Mouse (Mus musculus) thymus, adult 2 months (tissue): ENCODE results near the gene Mgat4e. TPM values are rescaled to one million over a fixed set of nuclear protein-coding genes. Genes with fewer than 3 reads are reported as not detected.
"Not testable (repeated sequence)": the region's sequence is repeated elsewhere in the genome, so short reads cannot be mapped to it uniquely, and the experiment has no call there.

ENCODE experiments used
- DNase-seq: peaks from one replicate; pipeline ENCODE4 v3.0.0; 2021
- H3K27ac ChIP-seq: fragments of 200-500 bp; 2 replicates; pipeline ENCODE4 v1.5.1; 2012; ENCODE audit warnings: low read length, control low read depth; ENCODE audit not compliant: control insufficient read depth, insufficient read depth
- H3K27me3 ChIP-seq: fragments of 200-500 bp; 2 replicates; pipeline ENCODE4 v1.6.1; 2012; ENCODE audit warnings: mild to moderate bottlenecking, low read length, moderate library complexity, mixed read lengths; ENCODE audit not compliant: control insufficient read depth, insufficient read depth
- H3K36me3 ChIP-seq: fragments of 200-500 bp; 2 replicates; pipeline ENCODE4 v1.6.1; 2012; ENCODE audit warnings: mild to moderate bottlenecking, low read length, moderate library complexity; ENCODE audit not compliant: control insufficient read depth, insufficient read depth
- H3K4me1 ChIP-seq: fragments of 200-500 bp; replicated peaks from 2 replicates; pipeline ENCODE4 v1.6.1; 2012; ENCODE audit warnings: low read length; ENCODE audit not compliant: control insufficient read depth, insufficient read depth
- H3K4me3 ChIP-seq: fragments of 200-500 bp; 2 replicates; pipeline ENCODE4 v1.5.1; 2012; ENCODE audit warnings: mild to moderate bottlenecking, low read length, control low read depth, moderate library complexity; ENCODE audit not compliant: control insufficient read depth, insufficient read depth
- CTCF ChIP-seq: fragments of 200-500 bp; IDR thresholded peaks from 2 replicates; pipeline ENCODE4 v1.5.1; 2012; ENCODE audit warnings: mild to moderate bottlenecking, control low read depth, low read length, moderate library complexity, borderline replicate concordance; ENCODE audit not compliant: control insufficient read depth, poor library complexity, insufficient read depth; ENCODE audit errors: extremely low read depth
- POLR2A ChIP-seq: fragments of 200-500 bp; IDR thresholded peaks from 2 replicates; pipeline ENCODE4 v1.6.1; 2012; ENCODE audit warnings: mild to moderate bottlenecking, low read length, control low read depth, moderate library complexity; ENCODE audit not compliant: control insufficient read depth, poor library complexity, insufficient read depth; ENCODE audit errors: extremely low read depth
- WGBS: fragments of 180-500 bp; shearing (Covaris S2); methylation state at CpG from one replicate; pipeline ENCODE4 v1.1.7; 2018; 5-methylcytosine and 5-hydroxymethylcytosine counted together
- polyA plus RNA-seq: library from polyadenylated mRNA; depleted of rRNA; stranded (reverse); fragments of >200 nt; gene quantifications from 2 replicates; pipeline ENCODE4 v1.2.3, GENCODE M21; 2012

Gene Mgat4e
- polyA plus RNA-seq, 1 experiment: not detected

DNA sequence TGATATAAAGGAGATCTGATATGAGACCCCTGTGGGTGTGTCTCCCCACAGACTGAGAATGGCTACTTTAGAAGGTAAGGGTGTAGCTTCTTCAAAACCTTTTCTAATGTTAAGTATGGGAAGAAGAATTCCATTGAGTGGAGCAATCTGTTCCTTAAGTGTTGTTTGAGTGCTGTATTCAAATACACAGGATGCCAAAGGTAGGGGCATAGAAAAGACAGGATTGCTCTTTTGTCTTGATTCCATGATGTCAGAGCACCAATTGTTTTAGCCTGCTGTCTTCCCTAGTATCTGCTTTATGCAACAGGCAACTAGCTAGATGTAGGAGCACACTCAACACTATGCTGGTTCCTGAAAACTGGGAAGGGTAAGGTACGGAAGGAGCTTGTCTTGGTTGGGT is 14.4 kb downstream of the Mgat4e start:
- H3K27ac ChIP-seq: no peak overlapping the region
- H3K4me3 ChIP-seq: no peak overlapping the region
- H3K36me3 ChIP-seq: no peaks in the 10 kb centered on the region
- H3K4me1 ChIP-seq: no peaks in the 10 kb centered on the region
- no peaks in the 10 kb centered on the region for H3K27me3 ChIP-seq
- TF ChIP-seq CTCF (no peak), POLR2A (no peak)
- no peak for DNase-seq
- 100% methylated on average over 1 of the region's 1 CpGs for WGBS

DNA sequence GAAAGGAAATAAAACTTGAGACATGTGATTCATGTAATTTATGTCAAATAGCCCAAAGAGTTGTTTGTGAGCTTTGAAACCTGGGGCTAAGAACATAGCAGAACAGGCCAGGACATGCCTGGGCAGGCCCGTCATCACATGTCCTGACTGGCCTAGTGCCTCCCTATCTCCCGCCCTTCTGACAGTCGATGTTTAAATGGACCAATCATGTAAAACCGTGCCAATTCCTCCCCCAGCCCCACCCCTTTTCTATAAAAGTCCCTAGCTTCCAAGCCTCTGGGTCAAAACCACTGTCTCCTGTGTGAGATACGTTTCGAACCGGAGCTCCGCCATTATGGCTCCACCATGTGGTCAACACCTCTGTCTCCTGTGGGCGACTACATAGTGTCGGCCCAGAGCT is 15.8 kb downstream of the Mgat4e start:
- H3K27me3 ChIP-seq, H3K4me1 ChIP-seq, H3K4me3 ChIP-seq, H3K27ac ChIP-seq, H3K36me3 ChIP-seq, DNase-seq: not testable (repeated sequence)
- WGBS: 97% methylated on average over 10 of the region's 10 CpGs

DNA sequence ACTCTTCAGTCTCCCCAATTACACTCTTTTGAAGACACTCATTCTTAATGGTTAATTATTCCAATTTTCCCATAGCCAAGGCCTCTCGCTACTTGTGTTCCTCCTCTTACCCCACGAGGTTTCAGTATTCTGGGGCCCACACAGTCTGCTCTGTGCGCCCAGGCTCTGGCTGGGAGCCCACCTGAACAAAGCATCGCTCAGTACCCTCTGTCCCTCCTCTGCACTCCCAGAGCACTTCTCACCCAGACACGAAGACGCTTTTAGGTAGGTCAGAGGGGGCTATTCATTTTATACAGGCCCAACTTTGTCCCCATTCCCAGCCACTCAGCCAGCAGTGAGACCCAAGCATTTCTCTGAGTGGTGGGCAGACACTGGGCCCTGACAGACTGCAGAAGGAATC is 18.9 kb downstream of the Mgat4e start:
- no peaks in the 10 kb centered on the region for H3K36me3 ChIP-seq
- H3K4me3 ChIP-seq: no peak overlapping the region
- DNase-seq: no peak
- H3K4me1 ChIP-seq: peaks cover 3% of the 10 kb centered on the region
- no peak overlapping the region for H3K27ac ChIP-seq
- no peaks in the 10 kb centered on the region for H3K27me3 ChIP-seq
- 85% methylated on average over 6 of the region's 6 CpGs for WGBS
- TF ChIP-seq POLR2A (no peak), CTCF (no peak)

DNA sequence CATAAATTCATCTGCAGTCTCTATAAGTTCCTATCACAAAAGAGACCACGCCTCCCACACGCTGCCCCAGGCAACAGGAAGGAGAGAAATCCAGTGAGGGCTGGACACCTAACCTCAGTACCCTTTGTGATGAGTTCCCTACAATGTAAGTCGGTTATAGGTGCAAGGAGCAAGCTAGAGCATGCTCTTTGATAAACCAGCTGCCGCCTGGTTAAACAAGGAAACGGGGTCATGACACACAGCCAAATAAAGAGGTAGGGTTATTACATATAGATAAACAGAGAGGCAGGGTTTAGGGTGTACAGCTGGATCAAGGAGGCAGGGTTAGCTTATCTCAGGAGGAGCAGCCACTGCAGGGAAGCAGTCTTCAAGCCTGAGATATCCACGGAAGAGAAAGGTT is 22.7 kb downstream of the Mgat4e start:
- no peak for DNase-seq
- Histone ChIP-seq H3K36me3 (no peaks in the 10 kb centered on the region), H3K4me1 (peaks cover 3% of the 10 kb centered on the region), H3K27ac (no peak overlapping the region), H3K27me3 (no peaks in the 10 kb centered on the region), H3K4me3 (no peak overlapping the region)
- 78% methylated on average over 6 of the region's 6 CpGs for WGBS
- TF ChIP-seq CTCF (no peak), POLR2A (no peak)

DNA sequence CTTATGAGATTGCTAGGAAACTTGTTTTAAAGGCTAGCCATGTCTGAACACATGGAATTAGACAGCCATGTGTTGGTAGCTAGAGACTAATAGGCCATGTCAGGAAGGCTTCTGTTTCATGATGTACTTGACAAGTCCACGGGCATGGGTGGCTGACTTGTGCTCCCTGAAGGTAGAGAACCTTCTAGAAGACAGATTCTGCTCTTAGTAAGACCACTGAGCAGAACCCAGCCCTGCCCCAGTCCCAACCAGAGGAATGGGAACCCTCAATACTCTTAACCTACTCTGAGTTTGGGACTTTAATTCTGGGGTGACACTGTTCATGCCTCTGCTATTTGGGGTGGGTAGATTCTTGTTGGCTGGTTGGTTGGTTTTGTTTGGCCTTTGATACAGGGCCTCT is 24.5 kb downstream of the Mgat4e start:
- H3K27me3 ChIP-seq: no peaks in the 10 kb centered on the region
- H3K4me3 ChIP-seq: no peak overlapping the region
- TF ChIP-seq CTCF: no peak
- TF ChIP-seq POLR2A: no peak
- DNase-seq: no peak
- peaks cover 3% of the 10 kb centered on the region for H3K4me1 ChIP-seq
- WGBS: 89% methylated on average over 1 of the region's 1 CpGs
- no peaks in the 10 kb centered on the region for H3K36me3 ChIP-seq
- no peak overlapping the region for H3K27ac ChIP-seq

DNA sequence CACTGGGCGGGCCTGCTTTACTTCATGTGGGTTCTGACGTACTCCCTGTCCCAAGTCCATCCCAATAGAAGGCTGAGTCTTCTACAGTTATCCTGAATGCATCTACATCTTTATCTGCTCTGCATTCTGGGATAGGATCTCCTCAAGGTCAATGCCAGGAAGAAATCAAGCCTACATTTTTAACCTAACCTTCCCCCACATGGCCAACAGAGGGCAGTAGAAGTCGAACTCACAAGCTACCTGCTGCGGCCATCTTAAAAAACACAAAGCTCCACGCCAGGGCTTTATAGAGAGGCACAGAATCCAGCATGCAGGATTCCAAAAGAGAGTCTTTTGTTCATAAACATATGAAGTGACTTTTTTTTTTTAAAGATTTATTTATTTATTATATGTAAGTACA is 25.1 kb downstream of the Mgat4e start:
- no peak overlapping the region for H3K27ac ChIP-seq

DNA sequence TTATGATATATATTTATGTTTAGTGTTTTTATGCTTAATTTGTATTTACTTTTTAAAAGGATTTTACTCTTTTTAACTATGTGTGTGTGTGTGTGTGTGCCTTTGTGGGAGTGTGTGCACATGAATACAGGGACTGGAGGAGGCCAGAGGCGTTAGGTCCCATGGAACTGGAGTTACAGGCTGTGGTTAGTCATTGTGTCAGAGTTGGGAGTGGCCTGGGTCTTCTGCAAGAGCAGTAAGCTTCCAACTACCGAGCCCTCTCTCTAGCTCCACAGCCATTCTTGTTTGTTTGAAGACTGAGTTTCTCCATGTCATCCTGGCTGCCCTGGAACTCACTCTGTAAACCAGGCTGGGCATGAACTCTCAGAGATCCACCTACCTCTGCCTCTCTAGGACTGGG is 27.2 kb downstream of the Mgat4e start:
- H3K27me3 ChIP-seq: no peaks in the 10 kb centered on the region
- no peak for DNase-seq
- peaks cover 6% of the 10 kb centered on the region for H3K4me1 ChIP-seq
- no peak overlapping the region for H3K27ac ChIP-seq
- WGBS: 89% methylated on average over 2 of the region's 2 CpGs
- H3K4me3 ChIP-seq: no peak overlapping the region
- TF ChIP-seq POLR2A (no peak), CTCF (no peak)
- H3K36me3 ChIP-seq: no peaks in the 10 kb centered on the region

More for the DNA sequence above, 25.1 kb downstream of the Mgat4e start:
- peak; percentile 34 for DNase-seq
- H3K4me3 ChIP-seq: no peak overlapping the region
- H3K36me3 ChIP-seq: no peaks in the 10 kb centered on the region
- WGBS: 60% methylated on average over 5 of the region's 5 CpGs
- no peaks in the 10 kb centered on the region for H3K27me3 ChIP-seq
- TF ChIP-seq POLR2A (no peak), CTCF (no peak)
- peaks cover 3% of the 10 kb centered on the region for H3K4me1 ChIP-seq
